Mouse (Mus musculus) hindbrain, embryonic 11.5 days (tissue): ENCODE data around the gene Slc2a5. TPM values are rescaled to one million over a fixed set of nuclear protein-coding genes. Genes with fewer than 3 reads are reported as not detected.

ENCODE experiments used
- ATAC-seq: fragments of 200-750 bp; cut with Nextera tagmentation; 2 replicates; pipeline ENCODE4 v1.8.0; 2017; ENCODE audit warnings: mild to moderate bottlenecking, moderate TSS enrichment, moderate library complexity; ENCODE audit not compliant: low FRiP score
- DNase-seq: peaks from one replicate; pipeline ENCODE4 v3.0.0-alpha.2; 2015; ENCODE audit warnings: low spot score
- H3K27ac ChIP-seq: fragments of 300-500 bp; sonication (generic); 2 replicates; pipeline ENCODE4 v1.5.1; 2014; ENCODE audit warnings: mild to moderate bottlenecking, low read depth, low read length
- H3K27me3 ChIP-seq: fragments of 300-500 bp; sonication (generic); 2 replicates; pipeline ENCODE4 v1.6.1; 2014; ENCODE audit warnings: mild to moderate bottlenecking, low read length, moderate library complexity, mixed read lengths; ENCODE audit not compliant: control insufficient read depth, insufficient read depth
- H3K36me3 ChIP-seq: fragments of 300-500 bp; sonication (generic); 2 replicates; pipeline ENCODE4 v1.6.1; 2014; ENCODE audit warnings: mild to moderate bottlenecking, low read length, moderate library complexity, mixed read lengths; ENCODE audit not compliant: control insufficient read depth, insufficient read depth
- H3K4me1 ChIP-seq: fragments of 300-500 bp; sonication (generic); replicated peaks from 2 replicates; pipeline ENCODE4 v1.6.1; 2014; ENCODE audit warnings: low read length, mixed read lengths; ENCODE audit not compliant: control insufficient read depth, insufficient read depth
- H3K4me2 ChIP-seq: fragments of 300-500 bp; sonication (generic); replicated peaks from 2 replicates; pipeline ENCODE4 v1.6.1; 2014; ENCODE audit warnings: mild to moderate bottlenecking, low read depth, low read length
- H3K4me3 ChIP-seq: fragments of 300-500 bp; sonication (generic); 2 replicates; pipeline ENCODE4 v1.5.1; 2014; ENCODE audit warnings: low read depth, low read length
- H3K9ac ChIP-seq: fragments of 300-500 bp; sonication (generic); 2 replicates; pipeline ENCODE4 v1.6.1; 2014; ENCODE audit warnings: low read depth, low read length
- H3K9me3 ChIP-seq: fragments of 300-500 bp; sonication (generic); 2 replicates; pipeline ENCODE4 v1.6.1; 2016; ENCODE audit warnings: low read length; ENCODE audit not compliant: control insufficient read depth
- WGBS: fragments of 180-500 bp; shearing (Covaris S2); extraction: QIAGEN DNeasy Blood & Tissue Kit; methylation state at CpG from one replicate; pipeline ENCODE4 v1.1.7; 2014; 5-methylcytosine and 5-hydroxymethylcytosine counted together
- polyA plus RNA-seq: library from polyadenylated mRNA; unstranded; fragments of >200 nt; fragmentation: Nextera tagmentation; extraction: Ambion mirVana; gene quantifications from 2 replicates; pipeline ENCODE4 v1.2.1, GENCODE M21; 2014

Gene Slc2a5
- polyA plus RNA-seq, 1 experiment from 2014 or later: 1.3 TPM

GRCm38 (mm10) chr4:150127894-150128293 is 8.8 kb downstream of the Slc2a5 start:
- Histone ChIP-seq H3K27ac (no peak overlapping the region), H3K4me1 (peaks cover 4% of the 10 kb centered on the region; the same call in 1 of the 2 replicates), H3K4me3 (no peak overlapping the region), H3K9ac (no peak overlapping the region), H3K36me3 (no peaks in the 10 kb centered on the region), H3K9me3 (no peaks in the 10 kb centered on the region), H3K4me2 (no peak overlapping the region), H3K27me3 (no peaks in the 10 kb centered on the region)
- 95% methylated on average over 7 of the region's 7 CpGs for WGBS
- ATAC-seq: no peak
- no peak for DNase-seq

GRCm38 (mm10) chr4:150128571-150128970 is 9.5 kb downstream of the Slc2a5 start:
- DNase-seq (no peak), ATAC-seq (no peak)
- WGBS: 50% methylated on average over 8 of the region's 8 CpGs
- H3K9me3 ChIP-seq: no peaks in the 10 kb centered on the region
- no peak overlapping the region for H3K27ac ChIP-seq
- H3K4me2 ChIP-seq: no peak overlapping the region
- H3K27me3 ChIP-seq: no peaks in the 10 kb centered on the region
- H3K4me1 ChIP-seq: peaks cover 4% of the 10 kb centered on the region; the same call in 1 of the 2 replicates
- H3K4me3 ChIP-seq: no peak overlapping the region
- no peak overlapping the region for H3K9ac ChIP-seq
- H3K36me3 ChIP-seq: no peaks in the 10 kb centered on the region

GRCm38 (mm10) chr4:150130661-150131060 is 11.6 kb downstream of the Slc2a5 start:
- Histone ChIP-seq H3K27ac (no peak overlapping the region), H3K27me3 (no peaks in the 10 kb centered on the region), H3K4me3 (no peak overlapping the region), H3K36me3 (no peaks in the 10 kb centered on the region), H3K9ac (no peak overlapping the region), H3K9me3 (no peaks in the 10 kb centered on the region), H3K4me2 (no peak overlapping the region), H3K4me1 (peaks cover 4% of the 10 kb centered on the region; the same call in 1 of the 2 replicates)
- no peak for DNase-seq
- WGBS: 42% methylated on average over 2 of the region's 2 CpGs
- ATAC-seq: no peak

GRCm38 (mm10) chr4:150132692-150133271 is 13.7 kb downstream of the Slc2a5 start:
- no peak for ATAC-seq
- Histone ChIP-seq H3K27me3 (no peaks in the 10 kb centered on the region), H3K4me2 (no peak overlapping the region), H3K9me3 (no peaks in the 10 kb centered on the region), H3K4me1 (peaks cover 4% of the 10 kb centered on the region; the same call in 1 of the 2 replicates), H3K9ac (no peak overlapping the region; the same call in 1 of the 2 replicates), H3K4me3 (no peak overlapping the region), H3K27ac (no peak overlapping the region), H3K36me3 (no peaks in the 10 kb centered on the region)
- peak; percentile 24 for DNase-seq
- 27% methylated on average over 24 of the region's 24 CpGs for WGBS

- no peak overlapping the region for H3K27ac ChIP-seq
- H3K27me3 ChIP-seq: no peaks in the 10 kb centered on the region
- no peaks in the 10 kb centered on the region for H3K36me3 ChIP-seq
- no peaks in the 10 kb centered on the region for H3K9me3 ChIP-seq
- H3K4me1 ChIP-seq: peaks cover 4% of the 10 kb centered on the region; the same call in 1 of the 2 replicates
- 83% methylated on average over 7 of the region's 7 CpGs for WGBS
- no peak overlapping the region for H3K4me3 ChIP-seq
- H3K9ac ChIP-seq: no peak overlapping the region
- ATAC-seq: no peak
- no peak overlapping the region for H3K4me2 ChIP-seq
- no peak for DNase-seq
Measured at GRCm38 (mm10) chr4:150135254-150135653, 16.2 kb downstream of the Slc2a5 start.

GRCm38 (mm10) chr4:150136693-150137092 is 17.6 kb downstream of the Slc2a5 start:
- 11% methylated on average over 10 of the region's 10 CpGs for WGBS
- no peak overlapping the region for H3K4me2 ChIP-seq
- peak; percentile 55; the same call in 1 of the 2 replicates for ATAC-seq

GRCm38 (mm10) chr4:150137368-150138083 is 18.4 kb downstream of the Slc2a5 start:
- no peak overlapping the region for H3K27ac ChIP-seq
- H3K4me3 ChIP-seq: no peak overlapping the region
- ATAC-seq (peak; percentile 12; the same call in 1 of the 2 replicates), DNase-seq (no peak)
- 81% methylated on average over 7 of the region's 7 CpGs for WGBS
- H3K4me2 ChIP-seq: no peak overlapping the region
- peaks cover 4% of the 10 kb centered on the region; the same call in 1 of the 2 replicates for H3K4me1 ChIP-seq
- H3K9ac ChIP-seq: no peak overlapping the region
- no peaks in the 10 kb centered on the region for H3K36me3 ChIP-seq
- no peaks in the 10 kb centered on the region for H3K9me3 ChIP-seq
- H3K27me3 ChIP-seq: no peaks in the 10 kb centered on the region

More at GRCm38 (mm10) chr4:150136693-150137092, 17.6 kb downstream of the Slc2a5 start:
- Histone ChIP-seq H3K4me1 (peaks cover 4% of the 10 kb centered on the region; the same call in 1 of the 2 replicates), H3K9ac (no peak overlapping the region), H3K27ac (no peak overlapping the region), H3K4me3 (no peak overlapping the region), H3K9me3 (no peaks in the 10 kb centered on the region), H3K36me3 (no peaks in the 10 kb centered on the region), H3K27me3 (no peaks in the 10 kb centered on the region)
- peak; percentile 88 for DNase-seq

- WGBS: 26% methylated on average over 9 of the region's 9 CpGs
- Histone ChIP-seq H3K36me3 (no peaks in the 10 kb centered on the region), H3K27ac (no peak overlapping the region), H3K4me1 (no peaks in the 10 kb centered on the region; the same call in 1 of the 2 replicates), H3K9me3 (no peaks in the 10 kb centered on the region), H3K4me3 (no peak overlapping the region), H3K9ac (peak overlapping the region; percentile 17; the same call in 1 of the 2 replicates), H3K27me3 (no peaks in the 10 kb centered on the region), H3K4me2 (0 out of 2 replicates have a peak overlapping the region, but pooled peaks have one; percentile 9)
- ATAC-seq: peak; percentile 69
- DNase-seq: peak; percentile 75
Measured at GRCm38 (mm10) chr4:150138084-150138543, 19.0 kb downstream of the Slc2a5 start.
